Mouse (Mus musculus) hindbrain, postnatal 0 days (tissue): ENCODE results near the gene Lcorl. TPM values are rescaled to one million over a fixed set of nuclear protein-coding genes. Genes with fewer than 3 reads are reported as not detected.
A peak's percentile ranks its signal among the peaks of the same experiment; 100 is the strongest.

Experiments
- ATAC-seq: fragments of 200-750 bp; cut with Nextera tagmentation; 2 replicates; pipeline ENCODE4 v1.8.0; 2017; ENCODE audit warnings: mild to moderate bottlenecking, moderate TSS enrichment, moderate library complexity
- DNase-seq: peaks from one replicate; pipeline ENCODE4 v3.0.0-alpha.2; 2015; ENCODE audit warnings: low spot score
- H3K27ac ChIP-seq: fragments of 300-500 bp; sonication (generic); 2 replicates; pipeline ENCODE4 v1.5.1; 2014; ENCODE audit warnings: mild to moderate bottlenecking
- H3K27me3 ChIP-seq: fragments of 300-500 bp; sonication (generic); 2 replicates; pipeline ENCODE4 v1.6.1; 2014; ENCODE audit warnings: low read length, mixed read lengths; ENCODE audit not compliant: insufficient read depth
- H3K36me3 ChIP-seq: fragments of 300-500 bp; sonication (generic); 2 replicates; pipeline ENCODE4 v1.6.1; 2014; ENCODE audit warnings: low read length, mixed read lengths; ENCODE audit not compliant: insufficient read depth
- H3K4me1 ChIP-seq: fragments of 300-500 bp; sonication (generic); 2 replicates; pipeline ENCODE4 v1.6.1; 2014; ENCODE audit warnings: antibody characterized with exemption, low read length, mixed read lengths; ENCODE audit not compliant: insufficient read depth
- H3K4me2 ChIP-seq: fragments of 300-500 bp; sonication (generic); 2 replicates; pipeline ENCODE4 v1.6.1; 2014; ENCODE audit warnings: low read depth, mild to moderate bottlenecking, low read length, moderate library complexity, mixed read lengths
- H3K4me3 ChIP-seq: fragments of 300-500 bp; sonication (generic); 2 replicates; pipeline ENCODE4 v1.5.1; 2014; ENCODE audit warnings: low read length
- H3K9ac ChIP-seq: fragments of 300-500 bp; sonication (generic); replicated peaks from 2 replicates; pipeline ENCODE4 v1.6.1; 2014; ENCODE audit warnings: mild to moderate bottlenecking, low read length, moderate library complexity, mixed read lengths
- H3K9me3 ChIP-seq: fragments of 300-500 bp; sonication (generic); 2 replicates; pipeline ENCODE4 v1.6.1; 2016; ENCODE audit warnings: low read length, mixed read lengths
- CTCF ChIP-seq: IDR thresholded peaks from 2 replicates; pipeline ENCODE4 v1.5.1; 2016; ENCODE audit warnings: antibody characterized with exemption, control low read depth, low read depth
- WGBS: fragments of 180-500 bp; shearing (Covaris S2); extraction: QIAGEN DNeasy Blood & Tissue Kit; methylation state at CpG from one replicate; pipeline ENCODE4 v1.1.7; 2014; 5-methylcytosine and 5-hydroxymethylcytosine counted together
- polyA plus RNA-seq: library from polyadenylated mRNA; unstranded; fragments of >200 nt; fragmentation: Nextera tagmentation; extraction: Ambion mirVana; gene quantifications from 2 replicates; pipeline ENCODE4 v1.2.1, GENCODE M21; 2015
- total RNA-seq: library from RNA; depleted of rRNA; stranded (reverse); fragments of >200 nt; gene quantifications from 2 replicates; pipeline ENCODE4 v1.2.3, GENCODE M21; 2014

Gene Lcorl
- total and polyA plus RNA-seq, 2 experiments from 2014 or later, result 34.2 to 45.0 TPM

DNA sequence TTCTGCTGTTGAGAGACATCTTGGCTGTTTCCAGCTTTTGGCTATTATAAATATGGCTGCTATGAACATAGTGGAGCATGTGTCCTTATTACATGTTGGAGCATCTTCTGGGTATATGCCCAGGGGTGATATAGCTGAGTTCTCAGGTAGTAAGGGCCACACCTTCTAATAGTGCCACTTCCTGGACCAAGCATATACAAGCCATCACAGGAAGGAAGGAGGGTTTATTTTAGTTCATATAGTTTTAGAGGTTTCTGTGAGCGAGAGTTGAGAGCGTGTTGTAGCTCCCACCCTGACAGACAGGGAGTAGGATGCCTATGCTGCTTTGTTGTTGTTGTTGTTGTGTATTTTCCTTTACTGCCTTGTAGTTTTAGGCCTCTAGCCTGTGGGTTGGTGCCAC is 172.2 kb downstream of the Lcorl start:
- DNase-seq (no peak), ATAC-seq (no peak)
- Histone ChIP-seq H3K36me3 (no peaks in the 10 kb centered on the region), H3K9ac (no peak overlapping the region), H3K9me3 (no peaks in the 10 kb centered on the region), H3K4me2 (no peak overlapping the region), H3K4me3 (no peak overlapping the region), H3K27ac (no peak overlapping the region), H3K27me3 (no peaks in the 10 kb centered on the region), H3K4me1 (no peaks in the 10 kb centered on the region)
- TF ChIP-seq CTCF, result no peak
- 95% methylated on average over 2 of the region's 2 CpGs for WGBS

DNA sequence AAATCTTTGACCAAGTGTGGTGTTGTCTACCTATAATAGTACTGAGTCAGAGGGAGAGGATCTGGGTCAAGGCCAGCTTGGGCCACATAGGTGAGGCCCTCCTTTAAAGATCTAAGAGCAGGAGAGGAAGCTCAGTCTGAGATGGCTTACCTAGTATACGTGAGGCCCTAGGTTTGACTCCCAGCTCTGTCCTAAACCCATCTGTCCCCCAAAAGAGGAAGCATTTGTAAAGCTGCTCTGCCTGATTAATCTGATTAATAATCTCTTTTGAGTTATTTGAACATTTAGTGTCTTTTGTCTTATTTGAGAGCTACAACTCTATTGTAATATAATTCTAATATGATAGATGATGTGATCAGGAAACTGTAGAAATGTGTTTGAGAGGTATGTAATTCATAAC is 174.0 kb downstream of the Lcorl start:
- no peak for ATAC-seq
- H3K4me2 ChIP-seq, result no peak overlapping the region
- no peaks in the 10 kb centered on the region for H3K9me3 ChIP-seq
- WGBS, result 95% methylated on average over 1 of the region's 1 CpGs
- H3K27ac ChIP-seq, result no peak overlapping the region
- no peaks in the 10 kb centered on the region for H3K27me3 ChIP-seq
- no peaks in the 10 kb centered on the region for H3K4me1 ChIP-seq
- no peaks in the 10 kb centered on the region for H3K36me3 ChIP-seq
- no peak overlapping the region for H3K9ac ChIP-seq
- DNase-seq, result no peak
- no peak overlapping the region for H3K4me3 ChIP-seq
- TF ChIP-seq CTCF, result no peak

- no peak for ATAC-seq
- Histone ChIP-seq H3K4me2 (no peak overlapping the region), H3K36me3 (no peaks in the 10 kb centered on the region), H3K4me3 (no peak overlapping the region), H3K27ac (no peak overlapping the region), H3K9me3 (no peaks in the 10 kb centered on the region), H3K9ac (no peak overlapping the region), H3K4me1 (no peaks in the 10 kb centered on the region), H3K27me3 (no peaks in the 10 kb centered on the region)
- TF ChIP-seq CTCF, result no peak
- DNase-seq, result no peak
These were observed 177.5 kb downstream of the Lcorl start for GRCm38 (mm10) chr5:45679955-45680354.

GRCm38 (mm10) chr5:45677639-45678038 is 179.8 kb downstream of the Lcorl start:
- ATAC-seq, result no peak
- H3K4me2 ChIP-seq, result no peak overlapping the region
- H3K27ac ChIP-seq, result no peak overlapping the region
- no peaks in the 10 kb centered on the region for H3K27me3 ChIP-seq
- DNase-seq, result no peak
- no peak overlapping the region for H3K9ac ChIP-seq
- no peaks in the 10 kb centered on the region for H3K9me3 ChIP-seq
- H3K4me1 ChIP-seq, result no peaks in the 10 kb centered on the region
- WGBS, result 88% methylated on average over 4 of the region's 4 CpGs
- no peak for TF ChIP-seq CTCF
- no peak overlapping the region for H3K4me3 ChIP-seq
- H3K36me3 ChIP-seq, result no peaks in the 10 kb centered on the region

- DNase-seq (no peak), ATAC-seq (no peak)
- no peaks in the 10 kb centered on the region for H3K27me3 ChIP-seq
- no peaks in the 10 kb centered on the region for H3K9me3 ChIP-seq
- H3K36me3 ChIP-seq, result no peaks in the 10 kb centered on the region
- no peak overlapping the region for H3K4me3 ChIP-seq
- H3K4me2 ChIP-seq, result no peak overlapping the region
- no peak overlapping the region for H3K27ac ChIP-seq
- WGBS, result 98% methylated on average over 1 of the region's 1 CpGs
- H3K4me1 ChIP-seq, result peaks cover 4% of the 10 kb centered on the region; the same call in 1 of the 2 replicates
- TF ChIP-seq CTCF, result no peak
- no peak overlapping the region for H3K9ac ChIP-seq
These were observed 182.4 kb downstream of the Lcorl start for GRCm38 (mm10) chr5:45675032-45675431.

DNA sequence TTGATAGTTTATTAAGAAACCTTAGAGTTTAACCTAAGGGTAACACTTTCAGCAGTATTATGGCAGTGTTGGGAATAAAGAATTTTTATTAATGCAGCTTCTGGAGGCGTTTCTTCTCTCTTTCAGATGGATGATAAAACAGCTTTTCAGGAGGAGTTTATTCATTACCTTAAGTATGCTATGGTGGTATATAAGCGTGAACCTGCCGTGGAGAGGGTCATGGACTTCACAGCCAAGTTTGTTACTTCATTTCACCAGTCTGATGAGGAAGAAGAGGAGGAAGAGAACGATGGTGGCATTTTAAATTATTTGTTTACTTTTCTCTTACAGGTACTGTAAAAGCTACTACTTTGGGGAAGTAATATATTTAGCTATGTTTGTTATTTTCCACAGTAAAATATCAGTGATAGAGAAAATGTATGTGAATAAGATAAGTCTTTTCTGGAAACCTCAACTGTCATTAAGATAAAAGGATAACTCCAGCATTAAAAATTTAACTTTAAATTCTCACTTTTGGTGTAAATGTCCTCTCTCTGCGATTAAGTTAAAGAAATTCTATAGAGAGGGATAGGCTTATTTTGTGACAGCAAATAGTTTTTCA is 186.4 kb downstream of the Lcorl start:
- H3K4me1 ChIP-seq, result peaks cover 4% of the 10 kb centered on the region; the same call in 1 of the 2 replicates
- H3K27me3 ChIP-seq, result no peaks in the 10 kb centered on the region
- H3K36me3 ChIP-seq, result no peaks in the 10 kb centered on the region
- H3K4me3 ChIP-seq, result peak overlapping the region; percentile 69
- H3K4me2 ChIP-seq, result peak overlapping the region; percentile 98
- no peak for ATAC-seq
- TF ChIP-seq CTCF, result no peak
- no peak overlapping the region for H3K9ac ChIP-seq
- DNase-seq, result no peak
- 53% methylated on average over 5 of the region's 5 CpGs for WGBS
- H3K27ac ChIP-seq, result no peak overlapping the region
- no peaks in the 10 kb centered on the region for H3K9me3 ChIP-seq

DNA sequence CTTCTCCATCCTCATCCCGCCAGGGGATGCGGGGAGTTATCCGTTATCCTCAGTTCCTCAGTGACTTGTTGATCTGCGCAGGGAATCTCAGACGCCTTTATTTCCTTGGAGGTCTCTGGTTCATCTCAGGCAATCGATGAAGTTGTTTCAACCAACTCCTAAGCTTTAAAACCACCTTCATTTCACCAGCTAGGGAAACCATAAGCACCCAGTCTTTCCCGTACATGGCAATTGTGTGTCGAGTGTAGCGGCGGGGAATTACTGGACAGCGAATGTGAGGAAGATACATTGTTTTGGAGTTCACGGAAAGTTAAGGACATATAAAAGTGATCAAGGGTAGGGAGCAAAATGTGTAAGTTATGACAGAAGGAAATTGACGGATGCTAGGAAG is 187.1 kb downstream of the Lcorl start:
- H3K9me3 ChIP-seq, result no peaks in the 10 kb centered on the region
- no peaks in the 10 kb centered on the region for H3K36me3 ChIP-seq
- no peak overlapping the region for H3K27ac ChIP-seq
- under 1% methylated on average over 13 of the region's 13 CpGs for WGBS
- peaks cover 4% of the 10 kb centered on the region; the same call in 1 of the 2 replicates for H3K4me1 ChIP-seq
- peak overlapping the region; percentile 98 for H3K4me2 ChIP-seq
- DNase-seq, result no peak
- no peaks in the 10 kb centered on the region for H3K27me3 ChIP-seq
- TF ChIP-seq CTCF, result no peak
- ATAC-seq, result no peak
- H3K9ac ChIP-seq, result peak overlapping the region; percentile 56
- peak overlapping the region; percentile 69 for H3K4me3 ChIP-seq
